Mouse (Mus musculus) heart, adult 2 months (tissue): ENCODE measurements around the gene Stab2.

Experiments used
- EP300 ChIP-seq: fragments of 200-500 bp; IDR thresholded peaks from 2 replicates; pipeline ENCODE4 v1.6.1; 2011; ENCODE audit warnings: low read depth, low read length, control low read depth; ENCODE audit not compliant: insufficient read depth
- POLR2A ChIP-seq: fragments of 200-500 bp; IDR thresholded peaks from 2 replicates; pipeline ENCODE4 v1.6.1; 2011; ENCODE audit warnings: mild to moderate bottlenecking, low read depth, low read length, control low read depth; ENCODE audit not compliant: insufficient read depth

- TF ChIP-seq EP300 (no peak), POLR2A (no peak)
These were observed 212.9 kb downstream of the Stab2 start for GRCm38 (mm10) chr10:86794794-86795535.
